Mouse (Mus musculus) kidney, postnatal 25 days (tissue): ENCODE data around the gene Map1s.
A peak's percentile ranks its signal among the peaks of the same experiment; 100 is the strongest.
"Not testable (repeated sequence)": the region's sequence is repeated elsewhere in the genome, so short reads cannot be mapped to it uniquely, and the experiment has no call there.

Source experiments
- DNase-seq, 2 experiments: peaks; one replicate each; pipeline ENCODE4 v3.0.0; 2021; ENCODE audit warnings: mixed read lengths in 2 of 2

Gene Map1s

DNA sequence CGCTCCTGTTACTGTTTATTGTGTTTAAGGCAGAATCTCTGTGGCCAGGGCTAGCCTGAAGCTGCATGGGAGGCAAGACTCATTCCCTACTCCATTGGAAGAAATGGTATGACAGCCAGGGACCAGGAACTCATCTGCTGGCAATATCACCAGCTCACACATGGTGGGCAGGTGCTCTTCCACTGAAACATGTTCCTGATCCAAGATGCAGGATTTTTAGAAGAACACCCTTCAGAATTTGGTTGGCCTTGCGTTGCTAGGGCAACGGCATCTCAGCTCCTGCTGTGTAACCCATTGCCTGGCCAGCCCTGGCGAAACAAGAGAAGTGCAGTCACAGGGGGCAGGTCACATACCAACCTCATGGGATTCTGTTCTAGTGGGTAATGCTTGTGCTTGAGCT is 26.2 kb upstream of the Map1s start:
- DNase-seq, result no peak

- DNase-seq, result peak; percentile 49 to 67
Observed at GRCm38 (mm10) chr8:70880126-70880525, 25.6 kb upstream of the Map1s start.

DNA sequence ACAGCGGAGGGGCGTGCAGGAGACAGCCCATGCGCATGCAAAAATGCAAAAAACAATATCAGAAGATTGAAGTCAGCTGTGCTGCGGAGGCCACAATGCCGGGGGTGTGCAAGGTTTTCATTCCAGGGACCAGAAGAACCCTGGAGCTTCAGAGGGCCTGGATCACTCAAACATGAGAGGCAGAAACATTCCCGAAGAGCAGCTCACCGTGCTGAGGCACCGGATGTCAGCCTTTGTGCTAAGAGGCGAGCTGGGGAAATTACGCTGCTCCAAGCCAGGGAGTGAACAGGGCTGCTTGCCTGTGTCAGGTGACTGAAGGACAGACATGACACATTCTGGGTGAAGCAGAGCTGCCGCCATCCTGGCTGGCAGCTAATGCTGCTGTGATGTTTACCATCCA is 25.2 kb upstream of the Map1s start:
- DNase-seq, result peak in 1 of 2 experiments; percentile 35

- no peak for DNase-seq
Observed at GRCm38 (mm10) chr8:70884186-70884585, 21.5 kb upstream of the Map1s start.

GRCm38 (mm10) chr8:70884683-70885082 is 21.0 kb upstream of the Map1s start:
- DNase-seq, result no peak

DNA sequence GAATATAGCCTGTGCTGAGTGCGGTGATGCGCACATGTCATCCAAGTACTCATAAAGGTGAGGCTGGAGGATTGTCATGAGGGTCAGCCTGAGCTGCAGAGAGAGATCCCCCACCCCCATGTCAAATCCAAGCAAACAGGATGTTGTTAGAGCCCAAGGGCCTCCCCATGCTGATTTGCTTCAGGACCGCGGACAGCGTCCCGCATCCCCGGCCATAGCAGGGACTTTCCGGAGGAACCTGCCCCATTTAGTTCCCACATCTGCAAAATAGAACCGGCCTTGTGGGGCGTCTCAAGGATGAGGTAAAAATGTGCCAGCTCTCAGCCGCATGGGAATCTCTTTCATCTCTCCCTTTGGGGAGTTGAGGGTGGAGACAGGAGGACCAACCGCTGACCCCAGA is 20.1 kb upstream of the Map1s start:
- DNase-seq, result no peak

DNA sequence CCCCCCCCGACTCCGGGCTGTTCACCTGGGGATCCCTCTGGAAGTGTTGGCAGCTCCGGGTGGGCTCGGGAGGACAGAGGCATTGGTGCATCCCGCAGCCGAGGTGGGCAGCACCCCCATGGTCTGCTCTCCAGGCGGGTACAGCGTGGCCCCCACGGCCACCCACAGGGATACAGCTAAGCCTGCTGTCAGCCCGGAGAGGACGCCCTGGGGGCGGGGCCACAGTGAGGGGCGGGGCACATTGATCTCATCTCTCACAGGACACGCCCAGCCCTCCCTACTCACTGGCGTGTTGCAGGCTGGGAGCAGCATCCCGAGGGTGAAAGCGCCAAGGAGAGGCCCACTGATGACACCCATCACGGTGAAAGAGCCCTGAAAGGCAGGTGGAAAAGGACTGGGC is 18.1 kb upstream of the Map1s start:
- no peak for DNase-seq

DNA sequence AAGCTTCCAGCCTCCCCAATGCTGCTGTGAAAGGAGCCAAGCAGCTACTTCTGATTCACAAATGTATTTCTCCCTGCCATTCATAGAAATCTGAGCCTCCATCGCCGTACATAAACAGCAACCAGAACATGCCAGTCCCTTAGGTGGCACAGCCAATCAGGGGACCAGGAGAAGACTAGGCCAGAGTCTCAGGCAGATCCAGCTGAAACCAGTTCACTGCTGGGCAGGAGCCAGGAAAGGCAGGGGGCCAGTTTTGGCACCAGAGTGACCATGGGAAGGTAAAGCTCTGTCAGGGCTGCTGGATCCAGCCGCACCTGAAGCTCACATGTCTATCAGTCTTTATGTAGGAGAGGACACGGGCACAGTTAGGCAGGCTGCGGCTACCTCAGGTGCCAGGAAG is 15.1 kb upstream of the Map1s start:
- DNase-seq, result peak in 1 of 2 experiments; percentile 30

- DNase-seq, result peak; percentile 72 to 84
Observed at GRCm38 (mm10) chr8:70891356-70891755, 14.4 kb upstream of the Map1s start.

DNA sequence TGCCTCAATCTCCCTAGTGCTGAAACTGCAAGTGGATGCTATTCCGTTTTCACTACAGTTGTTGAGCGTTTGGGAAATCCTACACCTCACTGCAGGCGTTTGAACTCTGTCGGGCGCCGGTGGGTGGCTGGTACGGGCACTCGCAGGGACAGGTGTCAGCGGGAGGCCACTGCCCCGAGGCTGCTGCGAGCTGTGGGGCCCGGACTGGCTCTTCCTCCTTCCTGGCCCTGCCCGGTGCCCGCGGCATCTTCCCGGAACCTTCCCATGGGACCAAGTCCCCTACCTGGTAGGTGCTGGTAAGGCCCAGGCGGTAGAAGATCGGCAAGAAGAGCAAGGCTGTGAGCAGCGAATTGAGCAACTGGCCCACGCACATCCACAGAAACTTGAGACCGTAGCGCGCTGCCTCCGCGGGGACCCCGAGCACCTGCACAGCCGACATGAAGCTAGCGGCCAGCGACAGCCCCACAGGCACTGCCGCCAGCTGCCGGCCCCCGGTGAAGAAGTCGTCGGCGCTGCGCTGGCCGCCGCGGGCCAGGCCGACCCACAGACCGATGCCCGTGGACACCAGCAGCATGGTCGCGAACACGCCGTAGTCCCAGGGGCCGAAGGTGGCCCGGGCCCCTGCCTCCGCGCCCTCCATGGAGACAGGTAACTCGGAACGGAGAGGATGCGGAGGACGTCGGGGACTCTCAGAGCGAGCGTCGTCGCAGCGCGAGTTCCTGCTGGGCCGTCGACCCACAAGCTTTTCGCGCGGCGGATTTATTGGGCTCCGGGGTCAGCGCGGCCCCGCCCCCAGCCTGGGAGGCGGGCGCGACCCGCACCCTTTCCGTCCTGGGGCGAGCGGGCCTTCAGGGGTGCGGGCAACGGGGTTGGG is 13.5 kb upstream of the Map1s start, which contains the start of gene Slc5a5:
TSS of gene Slc5a5 (minus strand) at position 736 of the 874 bp plus-strand sequence.
- no peak for DNase-seq

- no peak for DNase-seq
Observed at GRCm38 (mm10) chr8:70892896-70893655, 12.7 kb upstream of the Map1s start.

DNA sequence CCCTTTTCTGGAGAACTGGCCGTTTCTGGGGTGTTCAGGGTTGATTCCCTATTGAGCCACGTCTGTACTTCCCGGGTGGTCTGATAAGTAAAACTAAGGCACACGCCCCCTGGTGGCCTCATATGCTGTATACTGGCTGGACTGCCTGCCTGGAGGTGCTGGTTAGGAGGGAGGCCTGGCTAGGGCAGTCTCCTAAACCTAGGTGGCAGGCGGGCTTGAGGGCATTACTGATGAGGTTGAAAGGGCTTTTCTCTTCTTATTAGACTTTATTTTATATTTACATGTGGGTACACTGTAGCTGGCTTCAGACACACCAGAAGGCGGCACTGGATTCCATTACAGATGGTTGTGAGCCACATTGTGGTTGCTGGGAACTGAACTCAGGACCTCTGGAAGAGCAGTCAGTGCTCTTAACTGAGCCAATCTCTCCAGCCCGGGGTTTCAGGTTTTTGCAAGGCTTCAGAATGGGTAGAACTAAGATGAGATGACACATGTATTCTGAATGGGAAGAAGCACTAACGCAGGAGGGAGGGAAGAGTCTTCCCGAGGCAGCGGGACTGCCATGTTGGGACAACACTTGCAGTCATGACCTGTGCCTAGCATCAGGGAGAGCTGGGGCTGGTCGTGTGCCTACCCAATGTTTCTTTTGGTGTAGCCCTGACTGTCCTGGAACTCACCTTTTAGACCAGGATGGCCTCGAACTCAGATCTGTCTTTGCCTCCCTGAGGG is 11.9 kb upstream of the Map1s start:
- peak; percentile 86 to 90 for DNase-seq

DNA sequence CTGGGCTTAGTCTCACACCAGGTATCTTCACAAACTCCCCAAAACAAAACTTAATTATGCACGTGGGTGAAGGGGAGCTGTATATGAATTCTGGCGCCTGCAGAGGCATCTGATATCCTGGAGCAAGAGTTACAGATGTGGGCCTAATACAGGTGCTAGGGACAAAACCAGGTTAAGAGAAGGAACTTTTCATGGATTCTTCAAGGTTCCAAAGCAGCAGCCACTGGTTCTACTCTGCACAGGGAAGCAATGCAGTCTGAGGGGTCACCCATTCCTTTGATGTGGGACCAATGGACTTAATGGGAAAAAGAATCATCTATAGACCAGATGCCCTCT is 11.4 kb upstream of the Map1s start:
- no peak for DNase-seq

DNA sequence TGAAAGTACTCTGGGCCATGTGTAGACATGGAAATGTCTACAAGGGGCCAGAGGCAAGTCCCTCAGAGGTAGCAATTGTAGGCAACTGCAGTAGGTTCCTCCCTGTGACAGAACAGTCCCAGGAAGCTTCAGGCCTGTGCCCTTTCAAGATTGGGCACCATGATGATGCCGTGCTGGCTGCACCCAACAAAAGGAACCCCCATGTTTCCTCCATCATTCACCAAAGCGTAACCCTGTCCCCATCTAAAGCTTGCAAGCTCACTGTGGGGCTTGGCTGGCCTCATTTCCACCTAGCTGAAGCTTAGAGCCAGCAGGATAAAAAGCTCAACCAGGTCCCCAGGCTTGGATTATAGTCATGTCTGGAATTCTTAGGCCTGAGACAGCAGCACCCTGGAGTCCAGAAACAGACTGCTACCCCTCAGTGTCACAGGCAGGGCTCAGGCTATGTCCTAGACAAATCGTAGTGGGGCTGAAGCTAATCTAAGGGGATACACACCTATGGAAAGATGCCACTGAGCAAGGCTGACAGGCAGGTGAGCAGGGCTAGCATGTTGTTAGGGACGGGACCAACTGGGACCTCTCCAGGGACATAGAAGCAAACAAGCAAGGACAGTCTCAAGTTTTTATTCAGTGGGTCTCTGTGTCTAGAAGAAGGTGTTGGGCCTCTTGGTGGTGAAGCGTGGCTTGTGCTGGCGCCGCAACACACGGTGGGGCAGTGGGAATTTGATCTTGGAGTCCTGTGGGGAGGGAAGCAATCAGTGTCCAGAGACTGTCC is 10.8 kb upstream of the Map1s start:
- no peak for DNase-seq

- not testable (repeated sequence) for DNase-seq
Observed at GRCm38 (mm10) chr8:70895571-70896259, 10.0 kb upstream of the Map1s start.

GRCm38 (mm10) chr8:70896316-70897020 is 9.3 kb upstream of the Map1s start:
- no peak for DNase-seq

GRCm38 (mm10) chr8:70897021-70897680 is 8.6 kb upstream of the Map1s start, which contains the start of gene Rpl18a:
Gene Rpl18a (minus strand): TSS chr8:70897412.
- DNase-seq, result peak; percentile 97 to 99

GRCm38 (mm10) chr8:70897681-70898413 is 7.9 kb upstream of the Map1s start:
- peak; percentile 85 to 90 for DNase-seq

DNA sequence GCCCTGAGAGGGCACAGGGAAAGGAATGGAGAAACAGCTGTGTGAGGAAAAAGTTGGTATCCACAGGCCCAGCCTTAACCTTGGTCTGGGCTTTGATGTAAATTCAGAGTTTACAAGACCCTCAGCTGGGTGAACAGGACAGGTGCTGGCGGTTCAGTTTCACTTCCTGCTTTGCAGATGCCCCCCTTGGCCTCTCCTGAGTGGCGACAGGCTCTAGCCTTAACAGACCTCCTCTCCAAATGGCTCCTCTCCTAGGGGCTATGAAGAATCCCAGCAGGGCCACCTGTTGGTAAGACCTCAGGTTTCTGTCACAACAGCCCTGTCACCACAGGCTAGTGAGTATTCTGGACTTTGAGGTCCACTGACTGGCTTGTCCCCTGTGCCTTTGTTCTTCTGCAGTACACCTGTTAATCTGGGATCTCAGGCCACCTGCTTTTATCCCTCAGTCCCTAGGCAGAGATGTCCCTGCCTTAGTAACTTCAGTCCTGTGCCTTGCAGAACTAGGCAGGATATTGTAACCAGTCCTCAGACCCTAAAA is 7.0 kb upstream of the Map1s start:
- DNase-seq, result no peak

DNA sequence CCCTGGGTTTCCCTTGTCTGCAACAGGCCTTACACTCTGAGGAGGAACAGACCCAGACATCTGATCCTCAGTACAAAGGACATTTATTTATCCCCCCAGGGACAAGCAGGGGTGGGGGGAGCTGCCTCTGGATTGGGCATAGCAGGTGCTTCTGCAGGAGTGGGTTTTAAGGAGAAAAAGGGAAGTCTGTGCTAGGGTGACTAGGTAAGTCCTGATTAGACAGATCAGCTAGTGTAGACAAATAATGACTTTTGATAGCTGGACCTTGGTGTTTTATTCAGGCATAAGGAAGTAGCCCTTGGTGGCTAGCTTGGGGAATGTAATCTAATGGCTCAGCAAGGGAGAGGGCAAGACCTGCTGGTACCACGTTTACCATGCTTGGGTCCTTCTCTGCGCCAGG is 6.5 kb upstream of the Map1s start:
- DNase-seq, result no peak
